Mouse (Mus musculus) lung, postnatal 0 days (tissue): Measurements from ENCODE around the gene Pef1.

Source experiments
- CTCF ChIP-seq: IDR thresholded peaks from 2 replicates; pipeline ENCODE4 v1.5.1; 2016; ENCODE audit warnings: antibody characterized with exemption, mild to moderate bottlenecking
- EP300 ChIP-seq: IDR thresholded peaks from 2 replicates; pipeline ENCODE4 v1.6.1; 2016; ENCODE audit warnings: antibody characterized with exemption, mild to moderate bottlenecking, control low read depth

DNA sequence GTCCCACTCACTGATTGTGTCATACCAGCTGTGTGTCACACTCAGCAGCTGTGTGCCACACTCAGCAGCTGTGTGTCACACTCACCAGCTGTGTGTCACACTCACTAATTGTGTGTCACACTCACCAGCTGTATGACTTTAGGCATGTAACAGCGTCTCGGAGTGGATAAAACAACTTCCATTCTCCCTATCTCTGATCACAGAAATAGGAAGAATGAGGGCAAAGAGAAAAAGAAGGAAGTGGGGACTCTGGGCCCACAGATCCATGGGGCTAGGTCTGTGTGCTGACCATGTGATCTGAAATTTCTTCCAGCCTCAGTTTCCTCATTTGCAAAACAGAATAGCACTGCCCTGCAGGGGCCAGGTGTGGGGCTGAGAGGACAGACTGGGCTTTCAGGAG lies 30.6 kb upstream of the Pef1 start:
- TF ChIP-seq CTCF (no peak), EP300 (no peak)
